In genomic region chr6:127153972-127154707, GRCm38 (mm10) we compare ENCODE assay signal across 8 mouse cellular contexts. TPM values are rescaled to one million over a fixed set of nuclear protein-coding genes. Genes with fewer than 3 reads are reported as not detected.
DNase-seq lines count a peak whose midpoint lies in the region; ATAC-seq lines count a peak whose summit lies in the region.

No protein-coding gene starts in this region.

- peaks cover 30% of the 10 kb centered on the region for H3K27me3 ChIP-seq in embryonic facial prominence, embryonic 10.5 days (replicated peaks; ENCODE audit: low read depth, poor library complexity, severe bottlenecking)
- peaks cover 65% of the 10 kb centered on the region for H3K27me3 ChIP-seq in hindbrain, embryonic 15.5 days

- under 1% methylated on average over 30 of the region's 30 CpGs for WGBS in embryonic facial prominence, embryonic 10.5 days
- WGBS in hindbrain, embryonic 15.5 days, result 1% methylated on average over 30 of the region's 30 CpGs

- peak overlapping the region; percentile 90 for H3K4me3 ChIP-seq in embryonic facial prominence, embryonic 10.5 days
- H3K4me3 ChIP-seq in hindbrain, embryonic 15.5 days, result peak overlapping the region; percentile 49

- H3K4me1 ChIP-seq in embryonic facial prominence, embryonic 10.5 days, result peaks cover 56% of the 10 kb centered on the region
- H3K4me1 ChIP-seq in hindbrain, embryonic 15.5 days (replicated peaks), result peaks cover 67% of the 10 kb centered on the region

- H3K27ac ChIP-seq in embryonic facial prominence, embryonic 10.5 days (replicated peaks), result peak overlapping the region; percentile 96
- no peak overlapping the region for H3K27ac ChIP-seq in hindbrain, embryonic 15.5 days (replicated peaks)

- H3K9ac ChIP-seq in hindbrain, embryonic 15.5 days, result no peak overlapping the region

- H3K4me2 ChIP-seq in hindbrain, embryonic 15.5 days, result peak overlapping the region; percentile 83

- DNase-seq in ovary, postnatal 14 days (ENCODE audit: low spot score), result peak; percentile 13
- DNase-seq in ovary, postnatal 10 days (ENCODE audit: low spot score), result no peak
- peak; percentile 44 for DNase-seq in embryonic facial prominence, embryonic 10.5 days (ENCODE audit: low spot score)
- DNase-seq in lung, postnatal 4 days, result peak; percentile 38 to 43
- no peak for DNase-seq in MN1 (ENCODE audit: low spot score)

- H3K9me3 ChIP-seq in embryonic facial prominence, embryonic 10.5 days, result no peaks in the 10 kb centered on the region
- no peaks in the 10 kb centered on the region for H3K9me3 ChIP-seq in hindbrain, embryonic 15.5 days

- ATAC-seq in hindbrain, embryonic 15.5 days (ENCODE audit: low FRiP score, low read depth), result no peak
- ATAC-seq in inflammation-experienced regulatory T-cells, adult 6 months, result no peak
- ATAC-seq in megakaryocyte progenitor cell, adult 5-6 weeks (replicated peaks; ENCODE audit: poor library complexity), result no peak

- no peaks in the 10 kb centered on the region for H3K36me3 ChIP-seq in embryonic facial prominence, embryonic 10.5 days (replicated peaks)
- H3K36me3 ChIP-seq in hindbrain, embryonic 15.5 days, result no peaks in the 10 kb centered on the region

RNA-seq across cellular contexts. Expression of gene Ccnd2, which starts 2.1 kb away (rescaled TPM):
- polyA plus RNA-seq in embryonic facial prominence, embryonic 10.5 days (2016; fragmentation: Nextera tagmentation; extraction: Ambion mirVana), result 1,002 and 1,039 TPM in 2 replicates
- 288 and 507 TPM in 2 replicates for polyA plus RNA-seq in hindbrain, embryonic 15.5 days (2015; fragmentation: Nextera tagmentation; extraction: Ambion mirVana)
- polyA plus RNA-seq in inflammation-experienced regulatory T-cells, adult 6 months (2017; shearing (Covaris generic)), result 100 to 1,000 TPM; 622 to 765 (median 747) TPM
- 76.9 and 124 TPM in 2 replicates for total RNA-seq in megakaryocyte progenitor cell, adult 5-6 weeks (2015)
- total RNA-seq in megakaryocyte progenitor cell, adult 5-6 weeks (2017), result 38.8 and 51.4 TPM in 2 replicates

RNA-seq across cellular contexts. Expression of gene Tigar, which starts 44.8 kb away (rescaled TPM):
- polyA plus RNA-seq in embryonic facial prominence, embryonic 10.5 days (2016; fragmentation: Nextera tagmentation; extraction: Ambion mirVana), result 5.7 and 7.2 TPM in 2 replicates
- 6.1 and 8.5 TPM in 2 replicates for polyA plus RNA-seq in hindbrain, embryonic 15.5 days (2015; fragmentation: Nextera tagmentation; extraction: Ambion mirVana)
- polyA plus RNA-seq in inflammation-experienced regulatory T-cells, adult 6 months (2017; shearing (Covaris generic)), result 10 to 100 TPM in 1 of 3 experiments, 1 to 10 TPM in 2; 7.5 to 10.6 (median 8.8) TPM
- 8.4 and 9.8 TPM in 2 replicates for total RNA-seq in megakaryocyte progenitor cell, adult 5-6 weeks (2015)
- 8.0 and 13.7 TPM in 2 replicates for total RNA-seq in megakaryocyte progenitor cell, adult 5-6 weeks (2017)

Comparison
In these comparisons a context has a peak if more than half of its experiments do, and no peak if none do; other contexts are left out.
1. DNase-seq: peak in ovary, postnatal 14 days (single experiment), embryonic facial prominence, embryonic 10.5 days (single experiment) and lung, postnatal 4 days (2 of 2); none in ovary, postnatal 10 days (single experiment) and MN1 (single experiment).